Mouse (Mus musculus) spleen, adult 12 weeks (tissue): ENCODE results near the gene Ebf1.
"Not testable (repeated sequence)": the region's sequence is repeated elsewhere in the genome, so short reads cannot be mapped to it uniquely, and the experiment has no call there.

ENCODE experiments used
- DNase-seq: peaks from one replicate; pipeline ENCODE4 v3.0.0; 2022; ENCODE audit warnings: low spot score

Gene Ebf1

GRCm38 (mm10) chr11:44616788-44617712, at the start of gene Ebf1:
Gene Ebf1 (plus strand): TSS chr11:44617317.
- DNase-seq: peak; percentile 70

- not testable (repeated sequence) for DNase-seq
These were observed 46.8 kb upstream of the Ebf1 start for GRCm38 (mm10) chr11:44570336-44570735.

GRCm38 (mm10) chr11:44572781-44573180, 44.3 kb upstream of the Ebf1 start:
- no peak for DNase-seq

- DNase-seq: no peak
These were observed 43.7 kb upstream of the Ebf1 start for GRCm38 (mm10) chr11:44573396-44573795.

GRCm38 (mm10) chr11:44574391-44574790, 42.7 kb upstream of the Ebf1 start:
- DNase-seq: no peak

- DNase-seq: peak; percentile 67
These were observed 42.3 kb upstream of the Ebf1 start for GRCm38 (mm10) chr11:44574820-44575219.

GRCm38 (mm10) chr11:44577911-44578310, 39.2 kb upstream of the Ebf1 start:
- no peak for DNase-seq

GRCm38 (mm10) chr11:44581277-44581683, 35.8 kb upstream of the Ebf1 start:
- no peak for DNase-seq

GRCm38 (mm10) chr11:44586047-44586696, 30.9 kb upstream of the Ebf1 start:
- DNase-seq: no peak

- no peak for DNase-seq
These were observed 24.1 kb upstream of the Ebf1 start for GRCm38 (mm10) chr11:44593016-44593415.

- DNase-seq: no peak
These were observed 22.3 kb upstream of the Ebf1 start for GRCm38 (mm10) chr11:44594768-44595167.

GRCm38 (mm10) chr11:44606881-44607280, 10.2 kb upstream of the Ebf1 start:
- no peak for DNase-seq

GRCm38 (mm10) chr11:44608646-44609045, 8.5 kb upstream of the Ebf1 start:
- no peak for DNase-seq

- peak; percentile 56 for DNase-seq
These were observed 5.9 kb upstream of the Ebf1 start for GRCm38 (mm10) chr11:44610971-44611781.

GRCm38 (mm10) chr11:44612156-44612555, 5.0 kb upstream of the Ebf1 start:
- DNase-seq: no peak

GRCm38 (mm10) chr11:44612681-44613410, 4.3 kb upstream of the Ebf1 start:
- DNase-seq: no peak

GRCm38 (mm10) chr11:44613411-44614180, 3.5 kb upstream of the Ebf1 start:
- DNase-seq: no peak

- DNase-seq: no peak
These were observed 884 bp upstream of the Ebf1 start for GRCm38 (mm10) chr11:44616078-44616787.

GRCm38 (mm10) chr11:44617734-44618586, 843 bp downstream of the Ebf1 start:
- DNase-seq: no peak
